Mouse (Mus musculus) forebrain, embryonic 16.5 days (tissue): ENCODE results near the gene Fez2. TPM values are rescaled to one million over a fixed set of nuclear protein-coding genes. Genes with fewer than 3 reads are reported as not detected.

ENCODE experiments used
- ATAC-seq: fragments of 200-750 bp; cut with Nextera tagmentation; 2 replicates; pipeline ENCODE4 v1.8.0; 2017; ENCODE audit warnings: mild to moderate bottlenecking, moderate library complexity
- H3K27ac ChIP-seq: fragments of 300-500 bp; sonication (generic); 2 replicates; pipeline ENCODE4 v1.5.1; 2014; ENCODE audit warnings: low read length, control low read depth
- H3K27me3 ChIP-seq: fragments of 300-500 bp; sonication (generic); replicated peaks from 2 replicates; pipeline ENCODE4 v1.6.1; 2014; ENCODE audit warnings: low read length; ENCODE audit not compliant: control insufficient read depth, insufficient read depth
- H3K36me3 ChIP-seq: fragments of 300-500 bp; sonication (generic); 2 replicates; pipeline ENCODE4 v1.6.1; 2014; ENCODE audit not compliant: control insufficient read depth, insufficient read depth
- H3K4me1 ChIP-seq: fragments of 300-500 bp; sonication (generic); replicated peaks from 2 replicates; pipeline ENCODE4 v1.6.1; 2014; ENCODE audit warnings: low read length; ENCODE audit not compliant: control insufficient read depth, insufficient read depth
- H3K4me2 ChIP-seq: fragments of 300-500 bp; sonication (generic); 2 replicates; pipeline ENCODE4 v1.6.1; 2014; ENCODE audit warnings: mild to moderate bottlenecking, low read length, control low read depth
- H3K4me3 ChIP-seq: fragments of 300-500 bp; sonication (generic); replicated peaks from 2 replicates; pipeline ENCODE4 v1.5.1; 2014; ENCODE audit warnings: mild to moderate bottlenecking, low read length, control low read depth
- H3K9ac ChIP-seq: fragments of 300-500 bp; sonication (generic); replicated peaks from 2 replicates; pipeline ENCODE4 v1.6.1; 2014; ENCODE audit warnings: low read depth, low read length, control low read depth
- H3K9me3 ChIP-seq: fragments of 300-500 bp; sonication (generic); 2 replicates; pipeline ENCODE4 v1.6.1; 2016; ENCODE audit warnings: low read length; ENCODE audit not compliant: control insufficient read depth
- WGBS: fragments of 180-500 bp; shearing (Covaris S2); extraction: QIAGEN DNeasy Blood & Tissue Kit; methylation state at CpG from one replicate; pipeline ENCODE4 v1.1.7; 2014; 5-methylcytosine and 5-hydroxymethylcytosine counted together
- polyA plus RNA-seq: library from polyadenylated mRNA; unstranded; fragments of >200 nt; fragmentation: Nextera tagmentation; extraction: Ambion mirVana; gene quantifications from 2 replicates; pipeline ENCODE4 v1.2.1, GENCODE M21; 2015

Gene Fez2
- polyA plus RNA-seq, 1 experiment from 2014 or later: 40.2 TPM

- 28% methylated on average over 4 of the region's 4 CpGs for WGBS
- Histone ChIP-seq H3K4me2 (no peak overlapping the region), H3K27ac (no peak overlapping the region), H3K27me3 (no peaks in the 10 kb centered on the region), H3K36me3 (0 out of 2 replicates have a peak, but pooled peaks cover 3% of the 10 kb centered on the region), H3K9ac (no peak overlapping the region), H3K4me3 (no peak overlapping the region), H3K4me1 (no peaks in the 10 kb centered on the region), H3K9me3 (no peaks in the 10 kb centered on the region)
- ATAC-seq: no peak
Observed at GRCm38 (mm10) chr17:78401713-78402112, 16.2 kb downstream of the Fez2 start.

- Histone ChIP-seq H3K27me3 (no peaks in the 10 kb centered on the region), H3K4me3 (no peak overlapping the region), H3K9ac (no peak overlapping the region), H3K27ac (no peak overlapping the region), H3K9me3 (no peaks in the 10 kb centered on the region), H3K4me1 (no peaks in the 10 kb centered on the region), H3K4me2 (no peak overlapping the region), H3K36me3 (0 out of 2 replicates have a peak, but pooled peaks cover 3% of the 10 kb centered on the region)
- 73% methylated on average over 6 of the region's 6 CpGs for WGBS
- no peak for ATAC-seq
Observed at GRCm38 (mm10) chr17:78401311-78401710, 16.6 kb downstream of the Fez2 start.

GRCm38 (mm10) chr17:78400130-78400840 lies 17.7 kb downstream of the Fez2 start:
- no peak for ATAC-seq

GRCm38 (mm10) chr17:78392401-78393087 lies 25.4 kb downstream of the Fez2 start:
- WGBS: 79% methylated on average over 9 of the region's 9 CpGs
- Histone ChIP-seq H3K4me1 (no peaks in the 10 kb centered on the region), H3K9me3 (no peaks in the 10 kb centered on the region), H3K4me2 (no peak overlapping the region), H3K4me3 (no peak overlapping the region), H3K27ac (no peak overlapping the region), H3K27me3 (no peaks in the 10 kb centered on the region), H3K9ac (no peak overlapping the region), H3K36me3 (no peaks in the 10 kb centered on the region)
- no peak for ATAC-seq

More at GRCm38 (mm10) chr17:78400130-78400840, 17.7 kb downstream of the Fez2 start:
- Histone ChIP-seq H3K4me3 (no peak overlapping the region), H3K27ac (no peak overlapping the region), H3K4me1 (no peaks in the 10 kb centered on the region), H3K36me3 (0 out of 2 replicates have a peak, but pooled peaks cover 3% of the 10 kb centered on the region), H3K27me3 (no peaks in the 10 kb centered on the region), H3K4me2 (no peak overlapping the region), H3K9ac (no peak overlapping the region), H3K9me3 (no peaks in the 10 kb centered on the region)
- WGBS: 83% methylated on average over 12 of the region's 12 CpGs

GRCm38 (mm10) chr17:78389573-78389972 lies 28.4 kb downstream of the Fez2 start:
- no peak overlapping the region for H3K27ac ChIP-seq
- H3K9ac ChIP-seq: no peak overlapping the region
- H3K4me3 ChIP-seq: no peak overlapping the region
- H3K36me3 ChIP-seq: no peaks in the 10 kb centered on the region
- no peak for ATAC-seq
- H3K4me2 ChIP-seq: no peak overlapping the region
- no peaks in the 10 kb centered on the region for H3K27me3 ChIP-seq
- 95% methylated on average over 5 of the region's 5 CpGs for WGBS
- H3K4me1 ChIP-seq: no peaks in the 10 kb centered on the region
- no peaks in the 10 kb centered on the region for H3K9me3 ChIP-seq

GRCm38 (mm10) chr17:78388101-78388847 lies 29.7 kb downstream of the Fez2 start:
- Histone ChIP-seq H3K4me3 (no peak overlapping the region), H3K27me3 (no peaks in the 10 kb centered on the region), H3K4me2 (no peak overlapping the region), H3K36me3 (no peaks in the 10 kb centered on the region), H3K9ac (no peak overlapping the region), H3K9me3 (no peaks in the 10 kb centered on the region), H3K27ac (no peak overlapping the region), H3K4me1 (no peaks in the 10 kb centered on the region)
- no peak for ATAC-seq
- 81% methylated on average over 9 of the region's 9 CpGs for WGBS

GRCm38 (mm10) chr17:78387665-78388064 lies 30.3 kb downstream of the Fez2 start:
- no peaks in the 10 kb centered on the region for H3K36me3 ChIP-seq
- H3K4me2 ChIP-seq: no peak overlapping the region
- WGBS: 85% methylated on average over 9 of the region's 9 CpGs
- ATAC-seq: no peak
- H3K4me1 ChIP-seq: no peaks in the 10 kb centered on the region
- H3K27me3 ChIP-seq: no peaks in the 10 kb centered on the region
- no peaks in the 10 kb centered on the region for H3K9me3 ChIP-seq
- H3K4me3 ChIP-seq: no peak overlapping the region
- no peak overlapping the region for H3K9ac ChIP-seq
- no peak overlapping the region for H3K27ac ChIP-seq

- H3K9me3 ChIP-seq: no peaks in the 10 kb centered on the region
- H3K4me2 ChIP-seq: no peak overlapping the region
- H3K27ac ChIP-seq: no peak overlapping the region
- peaks cover 2% of the 10 kb centered on the region; the same call in 1 of the 2 replicates for H3K36me3 ChIP-seq
- H3K9ac ChIP-seq: no peak overlapping the region
- H3K4me3 ChIP-seq: no peak overlapping the region
- no peak for ATAC-seq
- 91% methylated on average over 3 of the region's 3 CpGs for WGBS
- H3K4me1 ChIP-seq: no peaks in the 10 kb centered on the region
- no peaks in the 10 kb centered on the region for H3K27me3 ChIP-seq
Observed at GRCm38 (mm10) chr17:78382321-78382720, 35.6 kb downstream of the Fez2 start.

- Histone ChIP-seq H3K36me3 (peaks cover 2% of the 10 kb centered on the region; the same call in 1 of the 2 replicates), H3K9ac (no peak overlapping the region), H3K27ac (no peak overlapping the region), H3K4me3 (no peak overlapping the region), H3K4me1 (no peaks in the 10 kb centered on the region), H3K27me3 (no peaks in the 10 kb centered on the region), H3K9me3 (no peaks in the 10 kb centered on the region), H3K4me2 (no peak overlapping the region)
- WGBS: 61% methylated on average over 11 of the region's 11 CpGs
- ATAC-seq: no peak
Observed at GRCm38 (mm10) chr17:78379730-78380245, 38.2 kb downstream of the Fez2 start.
